Mouse (Mus musculus) E14TG2a.4 (cell line): ENCODE data around the gene Tex28.
"Not testable (repeated sequence)": the region's sequence is repeated elsewhere in the genome, so short reads cannot be mapped to it uniquely, and the experiment has no call there.

Source experiments
- H3K27me3 ChIP-seq: 2 replicates; pipeline ENCODE4 v1.6.1; 2014; ENCODE audit warnings: low read length, control low read depth; ENCODE audit not compliant: insufficient read depth
- H3K36me3 ChIP-seq: 2 replicates; pipeline ENCODE4 v1.6.1; 2014; ENCODE audit warnings: low read length, control low read depth; ENCODE audit not compliant: insufficient read depth
- H3K4me1 ChIP-seq: replicated peaks from 2 replicates; pipeline ENCODE4 v1.6.1; 2014; ENCODE audit warnings: low read depth, low read length, control low read depth
- H3K4me3 ChIP-seq: replicated peaks from 2 replicates; pipeline ENCODE4 v1.5.1; 2014; ENCODE audit warnings: mild to moderate bottlenecking, low read length
- H3K9me3 ChIP-seq: 2 replicates; pipeline ENCODE4 v1.6.1; 2014; ENCODE audit warnings: low read length, control low read depth
- CTCF ChIP-seq: conservative IDR thresholded peaks from 2 replicates; pipeline ENCODE4 v1.5.1; 2014; ENCODE audit warnings: low read length
- NANOG ChIP-seq: IDR thresholded peaks from 2 replicates; pipeline ENCODE4 v1.6.1; 2014; ENCODE audit warnings: borderline replicate concordance, low read length, mixed read lengths
- POU5F1 ChIP-seq: IDR thresholded peaks from 2 replicates; pipeline ENCODE4 v1.6.1; 2014; ENCODE audit warnings: low read length, borderline replicate concordance

Tex28 gene

DNA sequence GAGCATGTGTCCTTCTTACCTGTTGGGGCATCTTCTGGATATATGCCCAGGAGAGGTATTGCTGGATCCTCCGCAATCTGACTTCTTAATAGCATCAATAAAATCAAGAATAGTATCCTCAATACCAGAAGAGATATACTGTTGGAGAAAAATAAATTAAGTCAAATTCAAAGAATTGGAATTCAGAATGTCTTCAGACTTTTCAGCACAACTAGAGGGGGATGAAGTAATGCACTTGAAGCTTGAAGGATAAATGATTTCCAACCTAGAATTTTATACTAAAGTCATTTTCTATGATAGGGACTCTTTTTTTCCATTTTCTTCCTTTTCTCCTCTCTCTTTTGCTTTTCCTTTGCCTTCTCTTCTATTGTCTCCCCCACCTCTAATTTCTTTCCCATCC lies at the start of gene Tex28:
Tex28 (minus strand) TSS at position 101 of the 400 bp plus-strand sequence.
- Histone ChIP-seq H3K4me1 (no peaks in the 10 kb centered on the region), H3K4me3 (no peak within 1 kb of the TSS), H3K27me3 (no peaks in the 10 kb centered on the region), H3K36me3 (no peaks in the 10 kb centered on the region), H3K9me3 (no peaks in the 10 kb centered on the region)
- no peak for TF ChIP-seq CTCF
- no peak for TF ChIP-seq POU5F1
- TF ChIP-seq NANOG = no peak

DNA sequence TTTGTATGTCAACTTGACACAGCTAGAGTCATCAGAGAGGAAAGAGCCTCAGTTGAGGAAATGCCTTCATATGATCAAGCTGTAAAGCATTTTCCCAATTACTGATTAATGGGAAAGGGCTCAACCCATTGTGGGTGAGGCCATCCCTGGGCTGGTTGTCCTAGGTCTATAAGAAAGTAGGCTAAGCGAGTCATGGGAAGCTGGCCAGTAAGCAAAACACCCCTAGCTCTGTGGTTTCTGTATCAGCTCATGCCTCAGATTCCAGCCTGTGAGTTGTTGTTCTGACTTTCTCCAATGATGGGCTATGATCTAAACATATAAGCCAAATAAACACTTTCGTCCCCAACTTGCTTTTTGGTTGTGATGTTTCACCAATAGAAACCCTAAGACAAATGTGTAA lies 35.9 kb upstream of the Tex28 start:
- H3K36me3 ChIP-seq = no peaks in the 10 kb centered on the region
- no peaks in the 10 kb centered on the region for H3K4me1 ChIP-seq
- no peaks in the 10 kb centered on the region for H3K27me3 ChIP-seq
- no peaks in the 10 kb centered on the region for H3K9me3 ChIP-seq
- no peak overlapping the region for H3K4me3 ChIP-seq
- no peak for TF ChIP-seq POU5F1
- TF ChIP-seq CTCF = no peak
- TF ChIP-seq NANOG = no peak

DNA sequence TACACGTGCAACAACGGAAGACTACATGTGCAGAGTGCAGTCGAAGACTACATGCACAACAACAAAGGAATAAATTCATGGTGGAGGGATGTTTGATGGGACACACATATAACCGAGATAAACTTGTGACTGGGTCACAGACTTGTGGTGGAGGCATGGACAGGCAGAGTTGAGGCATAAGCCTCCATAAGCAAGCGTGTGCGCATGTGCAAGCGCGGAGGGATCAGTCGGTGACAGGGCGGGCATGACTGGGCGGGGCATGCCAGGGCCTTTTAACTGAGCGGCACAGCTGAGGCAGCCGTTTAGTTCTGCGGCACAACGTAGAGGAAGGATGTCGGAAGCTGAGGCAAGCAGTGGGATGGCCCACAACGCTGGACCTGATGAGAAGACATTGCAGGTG lies 9.3 kb upstream of the Tex28 start, which contains the start of gene Tktl1:
Tktl1 (plus strand) TSS at position 301 of the 400 bp plus-strand sequence.
- Histone ChIP-seq H3K4me3 (no peak within 1 kb of the TSS), H3K27me3 (no peaks in the 10 kb centered on the region), H3K4me1 (no peaks in the 10 kb centered on the region), H3K36me3 (no peaks in the 10 kb centered on the region), H3K9me3 (peaks cover 6% of the 10 kb centered on the region; the same call in 1 of the 2 replicates)
- TF ChIP-seq POU5F1 (no peak), CTCF (no peak), NANOG (no peak)

DNA sequence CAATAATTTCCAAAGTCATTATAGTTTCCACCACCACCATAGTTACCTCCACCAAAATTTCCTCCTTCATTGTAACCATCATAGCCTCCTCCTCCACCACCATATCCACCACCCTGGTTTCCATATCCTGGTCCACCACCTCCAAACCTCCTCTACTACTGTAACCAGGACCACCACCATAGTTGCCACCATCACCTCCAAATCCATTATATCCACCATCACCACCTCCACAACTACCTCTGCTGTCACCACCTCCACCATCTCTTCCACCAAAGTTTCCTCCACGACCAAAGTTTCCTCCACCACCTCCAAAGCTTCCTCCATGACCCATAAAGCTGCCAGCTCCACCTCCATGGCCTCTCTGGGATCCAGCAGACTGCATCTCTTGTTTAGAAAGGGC lies 32.4 kb downstream of the Tex28 start, which contains the start of gene Mecp2:
Mecp2 (minus strand) TSS at position 101 of the 400 bp plus-strand sequence.
- not testable (repeated sequence) for H3K36me3 ChIP-seq, H3K27me3 ChIP-seq, H3K4me1 ChIP-seq, H3K4me3 ChIP-seq, H3K9me3 ChIP-seq

- TF ChIP-seq POU5F1 = no peak
- no peak for TF ChIP-seq CTCF
- TF ChIP-seq NANOG = no peak
- Histone ChIP-seq H3K9me3 (no peaks in the 10 kb centered on the region), H3K4me3 (no peak within 1 kb of the TSS), H3K4me1 (no peaks in the 10 kb centered on the region), H3K27me3 (no peaks in the 10 kb centered on the region), H3K36me3 (no peaks in the 10 kb centered on the region)
These were observed 40.5 kb downstream of the Tex28 start, which contains the start of gene Opn1mw for GRCm38 (mm10) chrX:74127164-74127563. Gene Opn1mw, plus strand, starts transcription at chrX:74127464.

GRCm38 (mm10) chrX:74124975-74125374 lies 42.7 kb downstream of the Tex28 start:
- Histone ChIP-seq H3K27me3 (no peaks in the 10 kb centered on the region), H3K9me3 (no peaks in the 10 kb centered on the region), H3K4me1 (no peaks in the 10 kb centered on the region), H3K36me3 (no peaks in the 10 kb centered on the region), H3K4me3 (no peak overlapping the region)
- TF ChIP-seq CTCF = peak; percentile 46
- TF ChIP-seq NANOG = no peak

DNA sequence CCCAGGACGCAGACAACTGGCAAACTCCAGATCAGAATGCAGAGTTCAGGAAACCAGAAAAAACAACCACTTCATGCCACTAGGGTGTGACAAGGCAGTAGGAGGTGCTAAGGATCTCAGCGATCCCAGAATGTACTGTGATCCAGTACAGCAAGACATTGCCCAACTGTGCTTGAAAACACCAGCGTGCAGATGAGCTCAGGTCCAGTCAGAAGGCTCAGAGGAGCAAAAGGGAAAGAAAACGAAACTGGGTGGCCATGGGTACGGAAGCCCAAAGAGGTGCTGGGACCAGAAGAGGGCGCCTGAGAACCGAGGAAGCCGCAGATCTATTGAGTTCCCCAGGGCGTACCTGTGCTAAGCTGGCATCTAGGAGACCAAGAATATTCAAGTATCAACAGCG lies 52.1 kb downstream of the Tex28 start:
- H3K9me3 ChIP-seq = no peaks in the 10 kb centered on the region
- TF ChIP-seq CTCF (peak; percentile 23; the same call in 1 of the 2 replicates), NANOG (no peak)
- no peak overlapping the region for H3K4me3 ChIP-seq
- no peaks in the 10 kb centered on the region for H3K4me1 ChIP-seq
- H3K27me3 ChIP-seq = no peaks in the 10 kb centered on the region
- H3K36me3 ChIP-seq = no peaks in the 10 kb centered on the region

- no peaks in the 10 kb centered on the region for H3K4me1 ChIP-seq
- H3K36me3 ChIP-seq = no peaks in the 10 kb centered on the region
- TF ChIP-seq NANOG (no peak), CTCF (no peak), POU5F1 (no peak)
- no peaks in the 10 kb centered on the region for H3K27me3 ChIP-seq
- H3K9me3 ChIP-seq = no peaks in the 10 kb centered on the region
- no peak overlapping the region for H3K4me3 ChIP-seq
These were observed 53.6 kb downstream of the Tex28 start for GRCm38 (mm10) chrX:74114036-74114435.

DNA sequence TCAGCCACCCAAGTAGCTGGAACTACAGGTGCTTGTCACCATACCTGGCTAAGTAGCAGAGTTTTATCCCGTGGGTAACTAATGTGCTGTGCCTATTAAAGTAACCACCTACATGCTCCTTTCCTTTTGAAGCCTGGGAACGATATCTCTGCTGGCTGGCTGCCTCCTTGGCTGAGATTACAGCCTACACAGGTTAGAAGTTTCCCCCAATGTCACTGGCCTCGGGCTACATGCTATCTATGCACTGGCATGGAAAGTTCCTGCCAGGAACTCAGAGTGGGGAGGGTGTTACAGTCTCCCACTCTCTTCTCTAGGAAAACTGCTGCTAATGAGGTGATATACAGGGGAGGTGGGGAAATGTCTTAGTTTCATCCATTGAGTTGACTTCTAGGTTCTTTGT lies 58.9 kb downstream of the Tex28 start:
- H3K4me3 ChIP-seq = no peak overlapping the region
- H3K36me3 ChIP-seq = no peaks in the 10 kb centered on the region
- no peaks in the 10 kb centered on the region for H3K27me3 ChIP-seq
- no peaks in the 10 kb centered on the region for H3K4me1 ChIP-seq
- TF ChIP-seq NANOG = no peak
- no peak for TF ChIP-seq CTCF
- TF ChIP-seq POU5F1 = no peak
- no peaks in the 10 kb centered on the region for H3K9me3 ChIP-seq
